Mouse (Mus musculus): ENCODE measurements around the gene Dguok. TPM values are rescaled to one million over a fixed set of nuclear protein-coding genes. Genes with fewer than 3 reads are reported as not detected.

Gene Dguok
- polyA plus RNA-seq, 1 experiment from 2014 or later = 25.8 TPM

- TF ChIP-seq EP300 (IDR thresholded peaks at IDR 0.05; ENCODE audit: low read depth) (no peak), CTCF (IDR thresholded peaks at IDR 0.05; ENCODE audit: low read depth) (no peak)
- ATAC-seq = no peak
- H3K4me1 ChIP-seq (ENCODE audit: insufficient read depth) = no peaks in the 10 kb centered on the region
These were observed 10.6 kb downstream of the Dguok start for GRCm38 (mm10) chr6:83496009-83496752.

GRCm38 (mm10) chr6:83490622-83491021, 16.1 kb downstream of the Dguok start:
- H3K36me3 ChIP-seq (replicated peaks; ENCODE audit: insufficient read depth, low read length) = peaks cover 50% of the 10 kb centered on the region
- no peaks in the 10 kb centered on the region for H3K4me1 ChIP-seq (ENCODE audit: insufficient read depth)
- H3K27me3 ChIP-seq (ENCODE audit: insufficient read depth, low read length) = no peaks in the 10 kb centered on the region
- ATAC-seq = no peak
- H3K9me3 ChIP-seq (ENCODE audit: low read length) = no peaks in the 10 kb centered on the region
- no peak overlapping the region for H3K4me2 ChIP-seq (ENCODE audit: low read depth, low read length)
- no peak overlapping the region for H3K4me3 ChIP-seq (ENCODE audit: low read depth, low read length)
- 42% methylated on average over 4 of the region's 4 CpGs for WGBS (ENCODE audit: insufficient replicate concordance)
- H3K9ac ChIP-seq (replicated peaks) = no peak overlapping the region
- H3K27ac ChIP-seq (ENCODE audit: low read depth) = no peak overlapping the region
- TF ChIP-seq CTCF (IDR thresholded peaks at IDR 0.05; ENCODE audit: low read depth) = no peak
- no peak for TF ChIP-seq EP300 (IDR thresholded peaks at IDR 0.05; ENCODE audit: low read depth)
- DNase-seq = no peak

More at GRCm38 (mm10) chr6:83496009-83496752, 10.6 kb downstream of the Dguok start:
- H3K36me3 ChIP-seq (replicated peaks; ENCODE audit: insufficient read depth, low read length) = peaks cover 18% of the 10 kb centered on the region; the same call in 1 of the 2 replicates
- no peak for DNase-seq
- H3K9ac ChIP-seq (replicated peaks) = no peak overlapping the region
- 86% methylated on average over 9 of the region's 9 CpGs for WGBS (ENCODE audit: insufficient replicate concordance)
- H3K4me3 ChIP-seq (ENCODE audit: low read depth, low read length) = no peak overlapping the region
- no peak overlapping the region for H3K27ac ChIP-seq (ENCODE audit: low read depth)
- no peak overlapping the region for H3K4me2 ChIP-seq (ENCODE audit: low read depth, low read length)
- H3K9me3 ChIP-seq (ENCODE audit: low read length) = no peaks in the 10 kb centered on the region
- no peaks in the 10 kb centered on the region for H3K27me3 ChIP-seq (ENCODE audit: insufficient read depth, low read length)

GRCm38 (mm10) chr6:83488200-83488599, 18.6 kb downstream of the Dguok start:
- Histone ChIP-seq H3K9me3 (ENCODE audit: low read length) (no peaks in the 10 kb centered on the region), H3K4me1 (ENCODE audit: insufficient read depth) (no peaks in the 10 kb centered on the region), H3K36me3 (replicated peaks; ENCODE audit: insufficient read depth, low read length) (peaks cover 44% of the 10 kb centered on the region), H3K4me3 (ENCODE audit: low read depth, low read length) (no peak overlapping the region), H3K27me3 (ENCODE audit: insufficient read depth, low read length) (no peaks in the 10 kb centered on the region), H3K9ac (replicated peaks) (no peak overlapping the region), H3K27ac (ENCODE audit: low read depth) (no peak overlapping the region), H3K4me2 (ENCODE audit: low read depth, low read length) (no peak overlapping the region)
- no peak for TF ChIP-seq CTCF (IDR thresholded peaks at IDR 0.05; ENCODE audit: low read depth)
- no peak for TF ChIP-seq EP300 (IDR thresholded peaks at IDR 0.05; ENCODE audit: low read depth)
- ATAC-seq = no peak
- no peak for DNase-seq
- 78% methylated on average over 5 of the region's 5 CpGs for WGBS (ENCODE audit: insufficient replicate concordance)

GRCm38 (mm10) chr6:83487298-83487697, 19.5 kb downstream of the Dguok start:
- peaks cover 41% of the 10 kb centered on the region for H3K36me3 ChIP-seq (replicated peaks; ENCODE audit: insufficient read depth, low read length)
- no peak for ATAC-seq

GRCm38 (mm10) chr6:83485854-83486253, 20.9 kb downstream of the Dguok start:
- WGBS (ENCODE audit: insufficient replicate concordance) = 68% methylated on average over 4 of the region's 4 CpGs
- TF ChIP-seq EP300 (IDR thresholded peaks at IDR 0.05; ENCODE audit: low read depth) (no peak), CTCF (IDR thresholded peaks at IDR 0.05; ENCODE audit: low read depth) (no peak)
- H3K4me2 ChIP-seq (ENCODE audit: low read depth, low read length) = no peak overlapping the region
- no peak overlapping the region for H3K9ac ChIP-seq (replicated peaks)
- no peak overlapping the region for H3K27ac ChIP-seq (ENCODE audit: low read depth)
- peaks cover 4% of the 10 kb centered on the region; the same call in 1 of the 2 replicates for H3K4me1 ChIP-seq (ENCODE audit: insufficient read depth)
- peaks cover 45% of the 10 kb centered on the region for H3K36me3 ChIP-seq (replicated peaks; ENCODE audit: insufficient read depth, low read length)
- H3K27me3 ChIP-seq (ENCODE audit: insufficient read depth, low read length) = no peaks in the 10 kb centered on the region
- H3K9me3 ChIP-seq (ENCODE audit: low read length) = no peaks in the 10 kb centered on the region
- no peak for ATAC-seq
- DNase-seq = no peak
- no peak overlapping the region for H3K4me3 ChIP-seq (ENCODE audit: low read depth, low read length)

More at GRCm38 (mm10) chr6:83487298-83487697, 19.5 kb downstream of the Dguok start:
- H3K9me3 ChIP-seq (ENCODE audit: low read length) = no peaks in the 10 kb centered on the region
- no peak overlapping the region for H3K4me3 ChIP-seq (ENCODE audit: low read depth, low read length)
- no peaks in the 10 kb centered on the region for H3K27me3 ChIP-seq (ENCODE audit: insufficient read depth, low read length)
- WGBS (ENCODE audit: insufficient replicate concordance) = 75% methylated on average over 4 of the region's 4 CpGs
- DNase-seq = no peak
- no peak overlapping the region for H3K27ac ChIP-seq (ENCODE audit: low read depth)
- TF ChIP-seq EP300 (IDR thresholded peaks at IDR 0.05; ENCODE audit: low read depth) (no peak), CTCF (IDR thresholded peaks at IDR 0.05; ENCODE audit: low read depth) (no peak)
- no peak overlapping the region for H3K4me2 ChIP-seq (ENCODE audit: low read depth, low read length)
- H3K9ac ChIP-seq (replicated peaks) = no peak overlapping the region
- peaks cover 4% of the 10 kb centered on the region; the same call in 1 of the 2 replicates for H3K4me1 ChIP-seq (ENCODE audit: insufficient read depth)

- Histone ChIP-seq H3K4me2 (ENCODE audit: low read depth, low read length) (no peak overlapping the region), H3K4me3 (ENCODE audit: low read depth, low read length) (no peak overlapping the region), H3K27ac (ENCODE audit: low read depth) (no peak overlapping the region), H3K4me1 (ENCODE audit: insufficient read depth) (peaks cover 4% of the 10 kb centered on the region; the same call in 1 of the 2 replicates), H3K36me3 (replicated peaks; ENCODE audit: insufficient read depth, low read length) (peaks cover 40% of the 10 kb centered on the region), H3K9me3 (ENCODE audit: low read length) (no peaks in the 10 kb centered on the region), H3K27me3 (ENCODE audit: insufficient read depth, low read length) (no peaks in the 10 kb centered on the region), H3K9ac (replicated peaks) (no peak overlapping the region)
- 88% methylated on average over 7 of the region's 7 CpGs for WGBS (ENCODE audit: insufficient replicate concordance)
- DNase-seq (no peak), ATAC-seq (no peak)
- TF ChIP-seq EP300 (IDR thresholded peaks at IDR 0.05; ENCODE audit: low read depth) = no peak
- TF ChIP-seq CTCF (IDR thresholded peaks at IDR 0.05; ENCODE audit: low read depth) = no peak
These were observed 23.0 kb downstream of the Dguok start for GRCm38 (mm10) chr6:83483776-83484175.

Measured in liver, postnatal 0 days (tissue).